Comparison of ENCODE assay signal across 8 mouse cellular contexts in genomic region chr2:136714008-136714411, GRCm38 (mm10). TPM values are rescaled to one million over a fixed set of nuclear protein-coding genes. Genes with fewer than 3 reads are reported as not detected.
DNase-seq lines count a peak whose midpoint lies in the region; ATAC-seq and TF ChIP-seq lines count a peak whose summit lies in the region.

No protein-coding gene starts in this region.

- ATAC-seq in Patski, result peak; percentile 93
- ATAC-seq in hindbrain, embryonic 12.5 days (ENCODE audit: low FRiP score), result peak; percentile 71
- peak; percentile 95 for ATAC-seq in lung, embryonic 16.5 days (ENCODE audit: low read depth)

- H3K9me3 ChIP-seq in hindbrain, embryonic 12.5 days (replicated peaks), result no peaks in the 10 kb centered on the region
- no peaks in the 10 kb centered on the region for H3K9me3 ChIP-seq in lung, embryonic 16.5 days (ENCODE audit: control insufficient read depth, low read length)

- H3K9ac ChIP-seq in hindbrain, embryonic 12.5 days, result peak overlapping the region; percentile 63
- no peak overlapping the region for H3K9ac ChIP-seq in lung, embryonic 16.5 days (ENCODE audit: low read length)

- peak overlapping the region; percentile 55 for H3K4me3 ChIP-seq in hindbrain, embryonic 12.5 days
- no peak overlapping the region for H3K4me3 ChIP-seq in lung, embryonic 16.5 days (ENCODE audit: low read length)

- in situ Hi-C loops in Patski (cut with MboI; ENCODE audit: low pct_unique_long_range_greater_than_20kb), result no loop called here

- peaks cover 9% of the 10 kb centered on the region for H3K4me1 ChIP-seq in hindbrain, embryonic 12.5 days
- H3K4me1 ChIP-seq in lung, embryonic 16.5 days (replicated peaks; ENCODE audit: control insufficient read depth, insufficient read depth, low read length), result peaks cover 10% of the 10 kb centered on the region

- H3K36me3 ChIP-seq in hindbrain, embryonic 12.5 days, result no peaks in the 10 kb centered on the region
- no peaks in the 10 kb centered on the region for H3K36me3 ChIP-seq in lung, embryonic 16.5 days (ENCODE audit: control insufficient read depth, insufficient read depth, low read length)

- H3K27ac ChIP-seq in hindbrain, embryonic 12.5 days, result peak overlapping the region; percentile 79
- H3K27ac ChIP-seq in lung, embryonic 16.5 days (ENCODE audit: low read length), result no peak overlapping the region

- WGBS in hindbrain, embryonic 12.5 days, result under 1% methylated on average over 22 of the region's 22 CpGs
- WGBS in lung, embryonic 16.5 days, result under 1% methylated on average over 22 of the region's 22 CpGs

- peak; percentile 10 for DNase-seq in Patski (ENCODE audit: low read depth, low spot score)
- DNase-seq in cerebellum, postnatal 10 days, result peak; percentile 74 to 76
- DNase-seq in frontal cortex, postnatal 36 days (ENCODE audit: low spot score in 2 of 2), result peak; percentile 52 to 55
- peak; percentile 69 to 77 for DNase-seq in layer of hippocampus, postnatal 10 days (ENCODE audit: low spot score in 2 of 2)
- peak; percentile 88 for DNase-seq in retina, embryonic 14.5 days (ENCODE audit: low spot score)
- peak; percentile 65 to 81 for DNase-seq in urinary bladder, postnatal 36 days (ENCODE audit: low spot score in 2 of 2)

- CTCF ChIA-PET in Patski (lab: Charles Lee), result no interaction called here

- POLR2A ChIA-PET in Patski (lab: Charles Lee), result no interaction called here

- no peak for TF ChIP-seq CTCF in Patski (IDR thresholded peaks at IDR 0.05)

- H3K4me2 ChIP-seq in hindbrain, embryonic 12.5 days (replicated peaks), result peak overlapping the region; percentile 72
- H3K4me2 ChIP-seq in lung, embryonic 16.5 days (ENCODE audit: low read depth, low read length), result peak overlapping the region; percentile 51

- H3K27me3 ChIP-seq in Patski, result peaks cover 10% of the 10 kb centered on the region
- H3K27me3 ChIP-seq in hindbrain, embryonic 12.5 days, result no peaks in the 10 kb centered on the region
- H3K27me3 ChIP-seq in lung, embryonic 16.5 days (ENCODE audit: control insufficient read depth, insufficient read depth, low read depth, low read length), result peaks cover 9% of the 10 kb centered on the region

RNA-seq across cellular contexts. Expression of gene Snap25, which starts 0.8 kb away (rescaled TPM):
- polyA plus RNA-seq in Patski (2021), result not detected
- 56.9 and 69.7 TPM in 2 replicates for polyA plus RNA-seq in hindbrain, embryonic 12.5 days (2016; fragmentation: Nextera tagmentation; extraction: Ambion mirVana)
- 1,000 to 10,000 TPM; 1,087 to 1,219 TPM for total RNA-seq in layer of hippocampus, postnatal 10 days (2021)
- 1.4 and 2.0 TPM in 2 replicates for polyA plus RNA-seq in lung, embryonic 16.5 days (2015; fragmentation: Nextera tagmentation; extraction: Ambion mirVana)

Comparison
In these comparisons a context has a peak if more than half of its experiments do, and no peak if none do; other contexts are left out.
1. DNase-seq: peak in every context shown above with its lines; median percentile 88 in retina, embryonic 14.5 days; 75 in cerebellum, postnatal 10 days; 73 in layer of hippocampus, postnatal 10 days; 73 in urinary bladder, postnatal 36 days; 54 in frontal cortex, postnatal 36 days; 10 in Patski.
2. RNA of gene Snap25, which starts 0.8 kb away (polyA plus RNA-seq): 56.9 to 69.7 TPM in hindbrain, embryonic 12.5 days; 1.4 to 2.0 TPM in lung, embryonic 16.5 days and not detected in Patski (single experiment); every median in the first group is over 10 times any median in the second.
3. Peak in every context shown above with its lines, with median percentiles within 50 percentile points of each other: ATAC-seq.